Mouse (Mus musculus): ENCODE results near the gene Pias3. TPM values are rescaled to one million over a fixed set of nuclear protein-coding genes. Genes with fewer than 3 reads are reported as not detected.

Gene Pias3
- total and polyA plus RNA-seq, 2 experiments from 2014 or later: 17.4 to 19.3 TPM

GRCm38 (mm10) chr3:96707903-96708683, 11.9 kb downstream of the Pias3 start, which contains the start of gene Nudt17:
Nudt17 (minus strand) TSS chr3:96708562.
- no peak within 1 kb of the TSS for H3K27ac ChIP-seq (ENCODE audit: low read depth)
- peak within 1 kb of the TSS; percentile 87 for H3K4me2 ChIP-seq (ENCODE audit: low read depth, low read length)
- peaks cover 54% of the 10 kb centered on the region for H3K36me3 ChIP-seq (replicated peaks; ENCODE audit: control insufficient read depth, insufficient read depth, low read length)
- H3K9me3 ChIP-seq (replicated peaks; ENCODE audit: control insufficient read depth, low read length): no peaks in the 10 kb centered on the region
- TF ChIP-seq EP300 (IDR thresholded peaks at IDR 0.05; ENCODE audit: low read depth) (no peak), CTCF (IDR thresholded peaks at IDR 0.05; ENCODE audit: low read depth) (peak; percentile 88)
- no peaks in the 10 kb centered on the region for H3K27me3 ChIP-seq (ENCODE audit: control insufficient read depth, insufficient read depth, low read length)
- 5% methylated on average over 42 of the region's 42 CpGs for WGBS
- H3K4me1 ChIP-seq (ENCODE audit: control insufficient read depth, insufficient read depth): no peaks in the 10 kb centered on the region
- ATAC-seq (ENCODE audit: insufficient read depth, low read depth): peak; percentile 85
- DNase-seq (ENCODE audit: low spot score): peak; percentile 72
- peak within 1 kb of the TSS; percentile 50 for H3K4me3 ChIP-seq (ENCODE audit: low read depth, low read length)
- H3K9ac ChIP-seq (replicated peaks; ENCODE audit: low read depth, low read length): 0 out of 2 replicates have a peak within 1 kb of the TSS, but pooled peaks have one; percentile 36

DNA sequence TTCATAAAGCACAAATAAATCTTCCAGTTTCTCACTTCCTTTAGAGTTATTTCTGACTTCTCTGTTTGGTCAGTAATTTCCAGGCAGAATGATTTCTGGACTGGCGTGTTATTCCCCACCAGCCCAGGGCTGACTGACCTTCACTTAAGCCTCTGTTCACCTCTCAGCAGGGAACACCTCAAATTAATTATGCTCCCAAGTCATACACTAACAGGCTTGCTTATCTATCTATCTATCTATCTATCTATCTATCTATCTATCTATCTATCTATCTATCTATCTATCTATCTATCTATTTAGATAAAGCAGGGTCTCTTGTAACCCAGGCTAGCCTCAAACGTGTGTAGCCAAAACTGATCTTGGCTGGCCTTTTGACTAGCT, 12.5 kb downstream of the Pias3 start:
- Histone ChIP-seq H3K27me3 (ENCODE audit: control insufficient read depth, insufficient read depth, low read length) (no peaks in the 10 kb centered on the region), H3K9me3 (replicated peaks; ENCODE audit: control insufficient read depth, low read length) (no peaks in the 10 kb centered on the region), H3K36me3 (replicated peaks; ENCODE audit: control insufficient read depth, insufficient read depth, low read length) (peaks cover 59% of the 10 kb centered on the region), H3K9ac (replicated peaks; ENCODE audit: low read depth, low read length) (no peak overlapping the region), H3K27ac (ENCODE audit: low read depth) (no peak overlapping the region), H3K4me1 (ENCODE audit: control insufficient read depth, insufficient read depth) (no peaks in the 10 kb centered on the region), H3K4me2 (ENCODE audit: low read depth, low read length) (peak overlapping the region; percentile 87), H3K4me3 (ENCODE audit: low read depth, low read length) (peak overlapping the region; percentile 50)
- DNase-seq (ENCODE audit: low spot score): no peak
- TF ChIP-seq EP300 (IDR thresholded peaks at IDR 0.05; ENCODE audit: low read depth) (no peak), CTCF (IDR thresholded peaks at IDR 0.05; ENCODE audit: low read depth) (no peak)
- ATAC-seq (ENCODE audit: insufficient read depth, low read depth): no peak
- WGBS: 36% methylated on average over 2 of the region's 2 CpGs

DNA sequence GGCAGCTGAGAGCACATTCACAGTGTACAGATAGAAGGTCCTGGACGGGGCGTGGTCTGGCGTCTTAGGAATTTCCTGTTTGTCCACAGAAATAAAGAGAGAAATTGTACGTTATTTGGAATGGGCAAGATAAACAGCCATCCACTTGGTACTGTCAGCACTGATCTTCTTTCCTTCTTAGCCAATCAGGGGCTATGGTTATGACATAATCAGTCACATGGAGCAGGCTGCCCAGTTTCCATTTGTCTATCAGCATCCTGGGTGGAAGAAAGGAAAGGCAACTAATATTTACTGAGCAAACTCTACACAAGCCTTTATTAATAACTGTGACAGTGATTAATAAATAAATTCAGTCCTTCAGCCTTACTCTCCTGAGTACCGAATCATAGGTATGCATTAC, 18.1 kb downstream of the Pias3 start:
- H3K4me3 ChIP-seq (ENCODE audit: low read depth, low read length): no peak overlapping the region
- no peak for ATAC-seq (ENCODE audit: insufficient read depth, low read depth)
- no peak overlapping the region for H3K27ac ChIP-seq (ENCODE audit: low read depth)
- no peak overlapping the region for H3K4me2 ChIP-seq (ENCODE audit: low read depth, low read length)
- DNase-seq (ENCODE audit: low spot score): no peak
- no peaks in the 10 kb centered on the region for H3K9me3 ChIP-seq (replicated peaks; ENCODE audit: control insufficient read depth, low read length)
- H3K36me3 ChIP-seq (replicated peaks; ENCODE audit: control insufficient read depth, insufficient read depth, low read length): peaks cover 80% of the 10 kb centered on the region
- 80% methylated on average over 5 of the region's 5 CpGs for WGBS
- H3K9ac ChIP-seq (replicated peaks; ENCODE audit: low read depth, low read length): no peak overlapping the region
- no peak for TF ChIP-seq EP300 (IDR thresholded peaks at IDR 0.05; ENCODE audit: low read depth)
- TF ChIP-seq CTCF (IDR thresholded peaks at IDR 0.05; ENCODE audit: low read depth): no peak
- H3K27me3 ChIP-seq (ENCODE audit: control insufficient read depth, insufficient read depth, low read length): no peaks in the 10 kb centered on the region
- no peaks in the 10 kb centered on the region for H3K4me1 ChIP-seq (ENCODE audit: control insufficient read depth, insufficient read depth)

DNA sequence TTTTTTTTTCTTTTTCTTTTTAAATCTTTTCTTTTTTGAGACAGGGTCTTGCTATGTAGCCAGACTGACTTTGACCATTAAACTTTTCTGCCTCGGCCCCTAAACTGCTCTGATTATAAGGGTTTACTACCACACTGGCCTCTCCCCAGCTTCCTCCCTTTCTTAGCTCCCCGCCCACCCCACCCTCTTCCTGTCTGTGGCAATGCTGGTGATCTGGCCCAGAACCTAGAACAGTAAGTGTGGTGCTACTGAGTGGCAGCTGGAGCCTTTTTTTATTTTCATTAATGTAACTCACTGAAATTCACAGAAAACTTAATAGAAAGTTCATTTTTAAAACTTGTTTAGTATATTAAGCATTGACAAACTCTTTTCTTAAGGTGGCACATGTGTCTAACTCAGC, 19.7 kb downstream of the Pias3 start:
- 61% methylated on average over 2 of the region's 2 CpGs for WGBS
- Histone ChIP-seq H3K9ac (replicated peaks; ENCODE audit: low read depth, low read length) (no peak overlapping the region), H3K9me3 (replicated peaks; ENCODE audit: control insufficient read depth, low read length) (no peaks in the 10 kb centered on the region), H3K36me3 (replicated peaks; ENCODE audit: control insufficient read depth, insufficient read depth, low read length) (peaks cover 71% of the 10 kb centered on the region), H3K27ac (ENCODE audit: low read depth) (0 out of 2 replicates have a peak overlapping the region, but pooled peaks have one; percentile 3), H3K4me2 (ENCODE audit: low read depth, low read length) (no peak overlapping the region), H3K4me1 (ENCODE audit: control insufficient read depth, insufficient read depth) (no peaks in the 10 kb centered on the region), H3K27me3 (ENCODE audit: control insufficient read depth, insufficient read depth, low read length) (no peaks in the 10 kb centered on the region), H3K4me3 (ENCODE audit: low read depth, low read length) (no peak overlapping the region)
- DNase-seq (ENCODE audit: low spot score) (no peak), ATAC-seq (ENCODE audit: insufficient read depth, low read depth) (no peak)
- TF ChIP-seq EP300 (IDR thresholded peaks at IDR 0.05; ENCODE audit: low read depth) (no peak), CTCF (IDR thresholded peaks at IDR 0.05; ENCODE audit: low read depth) (no peak)

- no peak for DNase-seq (ENCODE audit: low spot score)
- Histone ChIP-seq H3K27ac (ENCODE audit: low read depth) (no peak overlapping the region), H3K27me3 (ENCODE audit: control insufficient read depth, insufficient read depth, low read length) (no peaks in the 10 kb centered on the region), H3K9ac (replicated peaks; ENCODE audit: low read depth, low read length) (no peak overlapping the region), H3K9me3 (replicated peaks; ENCODE audit: control insufficient read depth, low read length) (no peaks in the 10 kb centered on the region), H3K4me3 (ENCODE audit: low read depth, low read length) (no peak overlapping the region), H3K36me3 (replicated peaks; ENCODE audit: control insufficient read depth, insufficient read depth, low read length) (peaks cover 64% of the 10 kb centered on the region), H3K4me2 (ENCODE audit: low read depth, low read length) (no peak overlapping the region), H3K4me1 (ENCODE audit: control insufficient read depth, insufficient read depth) (no peaks in the 10 kb centered on the region)
- ATAC-seq (ENCODE audit: insufficient read depth, low read depth): no peak
- TF ChIP-seq CTCF (IDR thresholded peaks at IDR 0.05; ENCODE audit: low read depth): peak; percentile 38
- TF ChIP-seq EP300 (IDR thresholded peaks at IDR 0.05; ENCODE audit: low read depth): no peak
- WGBS: 43% methylated on average over 14 of the region's 14 CpGs
Observed at GRCm38 (mm10) chr3:96719173-96719572, 23.0 kb downstream of the Pias3 start.
